13 mouse cellular contexts compared by ENCODE assay signal in the genomic region with DNA sequence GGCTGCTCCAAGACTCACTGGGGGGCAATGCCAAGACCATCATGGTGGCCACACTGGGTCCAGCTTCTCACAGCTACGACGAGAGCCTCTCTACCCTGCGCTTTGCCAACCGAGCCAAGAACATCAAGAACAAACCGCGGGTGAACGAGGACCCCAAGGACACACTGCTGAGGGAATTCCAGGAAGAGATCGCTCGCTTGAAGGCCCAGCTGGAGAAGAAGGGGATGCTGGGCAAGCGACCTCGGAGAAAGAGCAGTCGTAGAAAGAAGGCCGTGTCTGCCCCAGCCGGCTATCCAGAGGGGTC. TPM values are rescaled to one million over a fixed set of nuclear protein-coding genes. Genes with fewer than 3 reads are reported as not detected.
DNase-seq lines count a peak whose midpoint lies in the region; ATAC-seq and TF ChIP-seq lines count a peak whose summit lies in the region.
"Had no signal": no experiment of that assay in that cellular context is flagged by ENCODE, and none has a peak within 500 bp of the region (broad histone marks: within the 10 kb centered on the region; RNA-seq: fewer than 3 reads in every experiment).

No protein-coding gene starts in this region.

- H3K9ac ChIP-seq in kidney, embryonic 15.5 days = no peak overlapping the region
- H3K9ac ChIP-seq in forebrain, embryonic 12.5 days = no peak overlapping the region
- no peak overlapping the region for H3K9ac ChIP-seq in hindbrain, embryonic 15.5 days
- H3K9ac ChIP-seq in midbrain, postnatal 0 days (replicated peaks; ENCODE audit: low read length, poor library complexity, severe bottlenecking) = no peak overlapping the region
- H3K9ac ChIP-seq: liver, embryonic 13.5 days had no signal

- H3K36me3 ChIP-seq in kidney, embryonic 15.5 days = peaks cover 16% of the 10 kb centered on the region
- peaks cover 22% of the 10 kb centered on the region for H3K36me3 ChIP-seq in forebrain, embryonic 12.5 days (replicated peaks)
- H3K36me3 ChIP-seq in hindbrain, embryonic 15.5 days = peaks cover 12% of the 10 kb centered on the region; the same call in 1 of the 2 replicates
- H3K36me3 ChIP-seq in midbrain, postnatal 0 days (ENCODE audit: insufficient read depth, low read length) = no peaks in the 10 kb centered on the region
- H3K36me3 ChIP-seq: liver, embryonic 13.5 days had no signal

- H3K27me3 ChIP-seq in kidney, embryonic 15.5 days = no peaks in the 10 kb centered on the region
- H3K27me3 ChIP-seq in forebrain, embryonic 12.5 days = no peaks in the 10 kb centered on the region; the same call in 1 of the 2 replicates
- H3K27me3 ChIP-seq in hindbrain, embryonic 15.5 days = no peaks in the 10 kb centered on the region
- H3K27me3 ChIP-seq in midbrain, postnatal 0 days (ENCODE audit: insufficient read depth, low read length) = no peaks in the 10 kb centered on the region

- no peaks in the 10 kb centered on the region for H3K9me3 ChIP-seq in kidney, embryonic 15.5 days (replicated peaks)
- peaks cover 11% of the 10 kb centered on the region; the same call in 1 of the 2 replicates for H3K9me3 ChIP-seq in forebrain, embryonic 12.5 days
- no peaks in the 10 kb centered on the region for H3K9me3 ChIP-seq in hindbrain, embryonic 15.5 days
- H3K9me3 ChIP-seq in midbrain, postnatal 0 days (ENCODE audit: low read length) = no peaks in the 10 kb centered on the region
- H3K9me3 ChIP-seq: liver, embryonic 13.5 days had no signal

- H3K4me2 ChIP-seq in kidney, embryonic 15.5 days = peak overlapping the region; percentile 94; the same call in 1 of the 2 replicates
- H3K4me2 ChIP-seq in forebrain, embryonic 12.5 days = peak overlapping the region; percentile 83
- peak overlapping the region; percentile 68 for H3K4me2 ChIP-seq in hindbrain, embryonic 15.5 days
- peak overlapping the region; percentile 92 for H3K4me2 ChIP-seq in midbrain, postnatal 0 days (ENCODE audit: low read depth, low read length, poor library complexity, severe bottlenecking)

- no peak for DNase-seq in kidney, postnatal 14 days
- DNase-seq in midbrain, postnatal 0 days (ENCODE audit: low spot score) = no peak
- no peak for DNase-seq in spleen, postnatal 10 days (ENCODE audit: low spot score in 2 of 2)
- no peak for DNase-seq in left cerebral cortex, postnatal 14 days (ENCODE audit: low spot score in 2 of 2)
- no peak for DNase-seq in spleen, adult 18-20 months
- DNase-seq: cerebellum, postnatal 36 days; gastrocnemius, postnatal 36 days; heart, postnatal 10 days; kidney, adult 2 months; liver, embryonic 13.5 days had no signal

- ATAC-seq in kidney, embryonic 15.5 days (replicated peaks; ENCODE audit: low FRiP score) = no peak
- no peak for ATAC-seq in forebrain, embryonic 12.5 days (ENCODE audit: low FRiP score)
- ATAC-seq in hindbrain, embryonic 15.5 days (ENCODE audit: low FRiP score, low read depth) = no peak
- ATAC-seq in midbrain, postnatal 0 days (ENCODE audit: low FRiP score) = no peak

- WGBS in kidney, embryonic 15.5 days = 97% methylated on average over 14 of the region's 14 CpGs
- 95% methylated on average over 14 of the region's 14 CpGs for WGBS in forebrain, embryonic 12.5 days
- WGBS in hindbrain, embryonic 15.5 days = 95% methylated on average over 14 of the region's 14 CpGs
- WGBS in midbrain, postnatal 0 days = 98% methylated on average over 14 of the region's 14 CpGs

- H3K4me3 ChIP-seq in kidney, embryonic 15.5 days (replicated peaks) = no peak overlapping the region; the same call in 1 of the 2 replicates
- peak overlapping the region; percentile 75; the same call in 1 of the 2 replicates for H3K4me3 ChIP-seq in forebrain, embryonic 12.5 days (replicated peaks)
- peak overlapping the region; percentile 79 for H3K4me3 ChIP-seq in hindbrain, embryonic 15.5 days
- H3K4me3 ChIP-seq in midbrain, postnatal 0 days (ENCODE audit: low read depth, low read length) = no peak overlapping the region
- H3K4me3 ChIP-seq: liver, embryonic 13.5 days had no signal

- H3K27ac ChIP-seq in kidney, embryonic 15.5 days = no peak overlapping the region
- H3K27ac ChIP-seq in forebrain, embryonic 12.5 days = no peak overlapping the region
- no peak overlapping the region for H3K27ac ChIP-seq in hindbrain, embryonic 15.5 days (replicated peaks)
- H3K27ac ChIP-seq in midbrain, postnatal 0 days (ENCODE audit: low read depth, low read length) = no peak overlapping the region
- H3K27ac ChIP-seq: liver, embryonic 13.5 days had no signal

- intact Hi-C loops in left cerebral cortex, postnatal 14 days (cut with DNase I) = loop anchor here (10.0 kb wide), 1 partner anchor 272 kb away; no protein-coding TSS in a partner anchor

- no peak for TF ChIP-seq CTCF in midbrain, postnatal 0 days (IDR thresholded peaks at IDR 0.05)

- H3K4me1 ChIP-seq in kidney, embryonic 15.5 days = peaks cover 45% of the 10 kb centered on the region
- H3K4me1 ChIP-seq in forebrain, embryonic 12.5 days = peaks cover 58% of the 10 kb centered on the region
- peaks cover 66% of the 10 kb centered on the region for H3K4me1 ChIP-seq in hindbrain, embryonic 15.5 days (replicated peaks)
- peaks cover 32% of the 10 kb centered on the region for H3K4me1 ChIP-seq in midbrain, postnatal 0 days (ENCODE audit: insufficient read depth, low read length)

RNA-seq across cellular contexts. Expression of a gene that starts 2.0 kb away (rescaled TPM):
- 10.8 and 11.0 TPM in 2 replicates for polyA plus RNA-seq in kidney, embryonic 15.5 days (2015; fragmentation: Nextera tagmentation; extraction: Ambion mirVana)
- 54.0 and 63.5 TPM in 2 replicates for polyA plus RNA-seq in forebrain, embryonic 12.5 days (2016; fragmentation: Nextera tagmentation; extraction: Ambion mirVana)
- polyA plus RNA-seq in hindbrain, embryonic 15.5 days (2015; fragmentation: Nextera tagmentation; extraction: Ambion mirVana) = 79.9 and 85.8 TPM in 2 replicates
- 172 and 176 TPM in 2 replicates for total RNA-seq in midbrain, postnatal 0 days (2014; rRNA removed)
- 70.0 and 70.7 TPM in 2 replicates for polyA plus RNA-seq in midbrain, postnatal 0 days (2015; fragmentation: Nextera tagmentation; extraction: Ambion mirVana)
- 100 to 1,000 TPM; 210 to 212 TPM for total RNA-seq in left cerebral cortex, postnatal 14 days (2021)

RNA-seq across cellular contexts. Expression of a gene that starts 57.1 kb away (rescaled TPM):
- polyA plus RNA-seq in kidney, embryonic 15.5 days (2015; fragmentation: Nextera tagmentation; extraction: Ambion mirVana) = 75.5 and 75.7 TPM in 2 replicates
- polyA plus RNA-seq in forebrain, embryonic 12.5 days (2016; fragmentation: Nextera tagmentation; extraction: Ambion mirVana) = 133 and 135 TPM in 2 replicates
- polyA plus RNA-seq in hindbrain, embryonic 15.5 days (2015; fragmentation: Nextera tagmentation; extraction: Ambion mirVana) = 154 and 161 TPM in 2 replicates
- total RNA-seq in midbrain, postnatal 0 days (2014; rRNA removed) = 243 and 253 TPM in 2 replicates
- 142 and 151 TPM in 2 replicates for polyA plus RNA-seq in midbrain, postnatal 0 days (2015; fragmentation: Nextera tagmentation; extraction: Ambion mirVana)
- 100 to 1,000 TPM; 168 to 172 TPM for total RNA-seq in left cerebral cortex, postnatal 14 days (2021)

RNA-seq across cellular contexts. Expression of a gene that starts 59.7 kb away (rescaled TPM):
- 19.1 and 20.0 TPM in 2 replicates for polyA plus RNA-seq in kidney, embryonic 15.5 days (2015; fragmentation: Nextera tagmentation; extraction: Ambion mirVana)
- polyA plus RNA-seq in forebrain, embryonic 12.5 days (2016; fragmentation: Nextera tagmentation; extraction: Ambion mirVana) = 19.6 and 20.7 TPM in 2 replicates
- polyA plus RNA-seq in hindbrain, embryonic 15.5 days (2015; fragmentation: Nextera tagmentation; extraction: Ambion mirVana) = 11.0 and 14.2 TPM in 2 replicates
- total RNA-seq in midbrain, postnatal 0 days (2014; rRNA removed) = 16.0 and 16.7 TPM in 2 replicates
- polyA plus RNA-seq in midbrain, postnatal 0 days (2015; fragmentation: Nextera tagmentation; extraction: Ambion mirVana) = 6.7 and 9.5 TPM in 2 replicates
- 10 to 100 TPM; 26.3 to 29.7 TPM for total RNA-seq in left cerebral cortex, postnatal 14 days (2021)

Comparison
In these comparisons a context has a peak if more than half of its experiments do, and no peak if none do; other contexts are left out.
1. H3K4me3 ChIP-seq: peak in forebrain, embryonic 12.5 days (single experiment) and hindbrain, embryonic 15.5 days (single experiment); none in kidney, embryonic 15.5 days (single experiment) and midbrain, postnatal 0 days (single experiment).
2. Peak in every context shown above with its lines, with median percentiles within 50 percentile points of each other: H3K4me2 ChIP-seq.